Mouse (Mus musculus): ENCODE results near the gene Gstm6. TPM values are rescaled to one million over a fixed set of nuclear protein-coding genes. Genes with fewer than 3 reads are reported as not detected.

Gene Gstm6
- polyA plus RNA-seq, 1 experiment: not detected

GRCm38 (mm10) chr3:107950531-107950930 lies 7.0 kb upstream of the Gstm6 start:
- no peak for TF ChIP-seq GATA1 (IDR thresholded peaks at IDR 0.05; ENCODE audit: low read length)

DNA sequence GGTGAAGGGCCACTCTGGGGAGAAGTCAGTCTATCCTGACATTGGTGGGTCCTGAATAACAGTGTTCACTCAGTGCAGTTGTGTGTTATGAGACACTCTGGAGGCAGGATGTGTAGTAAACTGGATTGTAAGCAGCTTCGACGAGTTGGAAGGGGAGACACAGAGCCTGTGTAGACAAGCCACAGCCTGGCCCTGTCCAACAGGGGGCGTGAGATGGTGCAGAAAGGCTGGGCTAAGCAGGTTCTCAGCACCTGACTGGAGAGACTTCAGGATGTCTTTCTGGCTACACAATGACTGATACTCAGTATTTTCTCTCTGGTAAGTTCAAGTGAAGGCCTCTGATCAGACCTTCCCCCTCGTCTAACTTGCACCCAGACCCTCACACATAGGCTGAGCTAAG lies 2.2 kb upstream of the Gstm6 start:
- TF ChIP-seq GATA1 (IDR thresholded peaks at IDR 0.05; ENCODE audit: low read length): no peak

DNA sequence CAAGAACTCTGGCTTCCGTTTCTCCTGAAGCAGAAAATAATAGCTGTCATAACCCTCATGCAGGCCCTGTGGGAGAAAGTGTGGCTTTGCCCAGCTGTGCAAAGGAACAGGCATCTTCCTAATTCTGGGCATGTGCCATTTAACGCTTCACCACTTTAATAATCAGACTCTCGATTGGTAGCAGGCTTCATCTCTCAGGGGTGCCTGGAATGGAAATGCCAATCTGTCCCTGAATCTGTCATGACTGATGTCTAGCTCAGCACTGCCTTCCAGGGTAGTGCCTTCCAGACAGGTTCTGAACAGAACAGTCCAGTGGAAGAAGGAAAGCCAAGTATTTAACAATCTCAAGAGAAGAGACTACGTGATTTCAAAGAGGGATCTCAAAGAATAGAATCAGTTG lies 2.3 kb downstream of the Gstm6 start:
- TF ChIP-seq GATA1 (IDR thresholded peaks at IDR 0.05; ENCODE audit: low read length): no peak

GRCm38 (mm10) chr3:107940524-107940923 lies 3.0 kb downstream of the Gstm6 start:
- no peak for TF ChIP-seq GATA1 (IDR thresholded peaks at IDR 0.05; ENCODE audit: low read length)

DNA sequence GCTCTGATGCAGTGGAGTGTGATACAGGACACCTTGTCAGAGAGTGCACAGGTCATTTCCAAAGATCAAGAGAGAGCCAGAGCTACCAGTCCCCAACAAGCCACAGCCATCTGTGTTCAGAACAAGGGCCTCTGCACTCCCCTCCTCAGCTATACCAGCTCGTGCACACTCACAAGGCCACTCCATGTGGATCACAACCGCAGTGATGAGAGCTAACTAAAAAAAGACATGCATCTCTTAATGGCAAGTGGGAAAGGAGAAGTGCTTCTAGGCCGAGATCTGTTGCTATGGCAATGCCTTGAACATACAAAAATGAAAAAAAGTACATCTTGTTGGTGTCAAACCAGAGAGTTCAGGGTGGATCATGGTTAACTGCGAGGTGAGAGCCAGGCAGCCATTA lies 3.7 kb downstream of the Gstm6 start:
- no peak for TF ChIP-seq GATA1 (IDR thresholded peaks at IDR 0.05; ENCODE audit: low read length)

- no peak for TF ChIP-seq GATA1 (IDR thresholded peaks at IDR 0.05; ENCODE audit: low read length)
Measured at GRCm38 (mm10) chr3:107939403-107939802, 4.1 kb downstream of the Gstm6 start.

DNA sequence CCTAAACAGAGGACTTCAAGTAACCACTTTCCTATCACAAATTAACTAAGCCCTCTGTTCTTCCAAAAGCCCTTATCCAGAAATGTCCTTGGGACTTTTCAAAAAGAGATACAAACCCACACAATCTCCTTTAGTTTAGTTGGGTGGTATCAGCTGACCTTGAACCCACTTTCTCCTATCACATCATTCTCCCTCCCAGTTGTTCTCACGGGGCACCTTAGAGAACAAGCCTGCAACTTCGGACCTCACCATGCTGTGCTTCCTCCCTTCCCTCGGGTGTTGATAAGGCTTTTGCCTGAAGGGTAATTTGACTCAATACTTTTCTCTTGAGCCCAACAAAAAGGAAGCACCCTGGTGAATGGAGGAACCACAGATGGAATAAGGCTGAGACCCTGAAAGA lies 7.7 kb downstream of the Gstm6 start:
- no peak for TF ChIP-seq GATA1 (IDR thresholded peaks at IDR 0.05; ENCODE audit: low read length)

DNA sequence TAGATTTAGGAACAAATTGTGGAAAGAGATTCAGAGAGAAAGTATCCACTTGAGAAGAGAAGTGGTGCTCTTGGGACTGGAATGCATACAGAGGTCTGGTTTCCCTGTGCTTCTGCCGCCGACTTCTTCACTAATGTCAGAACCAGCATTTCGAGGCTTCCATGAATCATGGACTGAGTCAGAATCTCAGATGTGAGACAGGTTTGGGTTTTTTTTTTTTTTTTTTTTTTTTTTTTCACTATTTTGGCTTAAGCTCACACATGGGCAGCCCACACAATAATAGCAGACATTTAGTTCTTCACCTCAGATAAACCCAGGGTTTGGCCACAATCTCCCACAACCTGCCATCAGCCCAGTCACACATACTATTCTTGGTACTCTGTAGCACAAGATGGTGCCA lies 8.3 kb downstream of the Gstm6 start:
- no peak for TF ChIP-seq GATA1 (IDR thresholded peaks at IDR 0.05; ENCODE audit: low read length)

GRCm38 (mm10) chr3:107932128-107932527 lies 11.4 kb downstream of the Gstm6 start:
- TF ChIP-seq GATA1 (IDR thresholded peaks at IDR 0.05; ENCODE audit: low read length): no peak

GRCm38 (mm10) chr3:107931670-107932069 lies 11.9 kb downstream of the Gstm6 start, which contains the start of gene Gstm7:
TSS of gene Gstm7 (minus strand) at chr3:107931817.
- no peak for TF ChIP-seq GATA1 (IDR thresholded peaks at IDR 0.05; ENCODE audit: low read length)

DNA sequence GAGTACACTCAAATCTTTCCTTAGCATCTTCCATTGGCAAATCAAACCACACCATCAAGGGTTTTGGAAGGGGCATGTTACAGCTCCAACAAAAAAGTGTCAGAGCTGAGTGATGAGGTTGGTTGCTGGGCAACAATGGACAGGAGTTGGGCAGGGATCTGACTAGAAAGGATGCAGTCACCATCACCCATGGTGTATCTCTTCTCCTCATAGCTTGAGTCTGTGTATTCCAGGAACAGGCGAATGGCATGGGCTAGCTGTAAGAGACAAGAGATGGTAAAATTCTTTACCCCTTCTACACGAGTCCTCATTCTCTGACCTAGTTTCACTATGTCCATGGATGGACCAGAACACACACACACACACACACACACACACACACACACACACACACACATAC lies 12.4 kb downstream of the Gstm6 start:
- no peak for TF ChIP-seq GATA1 (IDR thresholded peaks at IDR 0.05; ENCODE audit: low read length)

DNA sequence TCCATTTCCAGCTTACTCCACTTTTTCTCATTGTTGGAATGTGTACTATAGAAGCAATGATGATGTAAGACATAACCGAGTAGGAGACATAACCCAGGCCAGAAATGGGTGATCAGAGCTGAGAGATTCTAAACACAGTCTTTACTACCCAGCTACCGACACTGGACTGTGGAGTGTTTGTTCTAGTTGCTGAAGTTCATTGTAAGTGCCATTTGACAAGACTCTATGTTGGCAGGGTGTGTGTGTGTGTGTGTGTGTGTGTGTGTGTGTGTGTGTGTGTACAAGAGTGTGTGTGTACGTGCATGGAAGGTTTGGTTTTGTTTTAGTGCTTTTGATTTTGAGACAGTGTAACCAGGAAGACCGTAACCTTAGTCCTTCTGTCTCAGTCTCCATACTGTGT lies 13.8 kb downstream of the Gstm6 start:
- TF ChIP-seq GATA1 (IDR thresholded peaks at IDR 0.05; ENCODE audit: low read length): no peak

DNA sequence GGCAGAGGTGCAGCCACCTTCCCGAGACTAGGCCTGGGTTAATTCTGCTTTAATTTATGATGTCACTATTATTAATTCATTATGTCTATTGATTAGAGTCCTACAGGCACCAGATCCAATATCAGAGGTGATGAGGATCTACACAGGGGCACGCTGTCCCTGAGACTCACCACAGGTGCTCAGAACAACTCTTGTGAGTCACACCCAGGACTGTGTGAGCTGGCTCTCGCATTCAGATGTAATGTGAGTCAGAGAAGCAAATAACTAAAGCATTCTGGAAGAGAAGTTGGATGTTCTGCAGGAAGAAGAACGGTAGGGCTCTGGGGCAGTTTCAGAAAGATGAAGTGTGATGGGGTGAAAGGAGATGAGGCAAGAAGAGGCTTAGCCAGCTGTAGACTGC lies 14.3 kb downstream of the Gstm6 start:
- no peak for TF ChIP-seq GATA1 (IDR thresholded peaks at IDR 0.05; ENCODE audit: low read length)

- no peak for TF ChIP-seq GATA1 (IDR thresholded peaks at IDR 0.05; ENCODE audit: low read length)
Measured at GRCm38 (mm10) chr3:107928691-107929090, 14.9 kb downstream of the Gstm6 start.

GRCm38 (mm10) chr3:107927841-107928240 lies 15.7 kb downstream of the Gstm6 start:
- no peak for TF ChIP-seq GATA1 (IDR thresholded peaks at IDR 0.05; ENCODE audit: low read length)

DNA sequence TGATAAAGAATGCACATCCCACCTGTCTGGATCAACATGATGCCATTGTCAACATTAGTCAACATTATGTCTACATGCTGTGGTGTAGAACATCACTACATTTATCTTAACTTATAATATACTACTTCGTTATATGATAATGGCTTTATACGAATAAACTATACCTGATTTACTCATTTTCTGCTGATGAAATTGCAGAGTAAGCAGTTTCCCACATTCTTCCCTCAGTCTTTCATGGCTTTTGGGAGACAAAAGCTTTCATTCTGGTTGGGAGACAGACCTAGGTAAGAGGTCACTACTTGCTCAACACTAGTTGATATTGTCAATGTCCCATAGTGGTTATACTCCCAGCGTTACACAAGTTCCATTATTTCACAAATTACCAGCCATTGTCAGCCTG lies 18.2 kb downstream of the Gstm6 start:
- TF ChIP-seq GATA1 (IDR thresholded peaks at IDR 0.05; ENCODE audit: low read length): no peak

- no peak for TF ChIP-seq GATA1 (IDR thresholded peaks at IDR 0.05; ENCODE audit: low read length)
Measured at GRCm38 (mm10) chr3:107920348-107920747, 23.2 kb downstream of the Gstm6 start.

DNA sequence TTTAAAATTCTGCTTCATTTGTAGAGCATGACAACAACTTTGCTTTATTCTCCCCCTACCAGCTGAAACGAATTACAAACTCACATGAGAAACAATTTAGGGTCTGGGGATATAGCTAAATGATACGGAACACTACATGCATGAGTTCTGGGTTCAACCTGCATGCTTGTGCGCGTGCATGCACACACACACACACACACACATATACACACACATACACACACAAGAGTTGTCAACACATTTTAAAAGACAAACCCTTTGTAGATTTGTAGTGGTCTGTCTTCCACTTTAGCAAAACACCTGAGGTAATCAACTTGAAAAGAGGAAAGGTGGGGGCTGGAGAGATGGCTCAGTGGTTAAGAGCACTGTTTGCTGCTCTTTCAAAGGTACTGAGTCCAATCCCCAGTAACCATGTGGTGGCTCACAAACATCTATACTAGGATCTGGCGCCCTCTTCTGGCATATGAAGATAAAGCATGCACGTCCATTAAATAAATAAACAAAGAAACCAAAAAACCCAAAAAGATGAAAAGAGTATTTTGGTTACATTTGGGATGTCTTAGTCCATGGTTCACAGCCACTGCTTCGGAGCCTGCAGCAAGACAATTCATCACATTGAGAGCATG lies 25.7 kb downstream of the Gstm6 start:
- no peak for TF ChIP-seq GATA1 (IDR thresholded peaks at IDR 0.05; ENCODE audit: low read length)
